Mouse (Mus musculus): ENCODE results near the gene H2-Ab1.
"Not testable (repeated sequence)": the region's sequence is repeated elsewhere in the genome, so short reads cannot be mapped to it uniquely, and the experiment has no call there.

H2-Ab1 gene

DNA sequence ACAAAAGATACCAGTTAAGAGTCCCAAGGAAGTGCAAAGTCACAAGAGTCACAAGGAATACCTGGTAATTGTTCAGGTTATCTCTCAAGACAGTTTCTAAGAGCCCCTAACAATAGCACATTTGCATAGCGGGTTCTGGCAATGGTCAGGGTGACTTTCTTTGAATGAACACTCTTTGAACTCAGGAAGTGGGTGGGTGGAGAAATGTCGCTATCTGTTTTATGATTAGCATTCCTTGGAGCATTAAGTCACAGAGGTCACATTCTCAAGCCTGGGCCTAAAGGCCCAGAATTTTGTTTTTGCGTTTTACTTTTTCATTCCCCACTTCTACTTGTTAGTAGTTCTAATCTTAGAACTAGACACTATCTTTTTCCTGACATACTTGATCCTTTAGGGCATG is 53.0 kb downstream of the H2-Ab1 start:
- DNase-seq: not testable (repeated sequence)

DNA sequence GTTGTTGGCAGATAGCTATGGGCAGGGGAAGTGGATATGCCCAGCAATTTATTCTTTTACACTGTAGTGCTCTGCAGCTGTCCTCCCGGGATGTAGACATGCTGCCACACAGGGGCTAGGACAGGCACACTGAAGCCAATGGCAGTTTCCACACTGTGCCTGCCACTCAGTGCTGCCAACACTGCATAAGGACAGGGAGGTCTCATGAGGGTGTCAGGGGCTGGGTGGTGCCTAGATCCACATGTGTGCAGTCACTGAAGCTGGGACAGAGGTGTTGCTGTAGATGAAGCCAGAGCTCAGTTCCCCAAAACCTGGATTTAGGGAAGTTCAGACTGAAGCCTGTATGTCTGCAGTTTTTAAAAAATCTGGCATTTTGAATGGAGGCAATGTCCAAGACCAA is 54.7 kb downstream of the H2-Ab1 start:
- no peak for DNase-seq

DNA sequence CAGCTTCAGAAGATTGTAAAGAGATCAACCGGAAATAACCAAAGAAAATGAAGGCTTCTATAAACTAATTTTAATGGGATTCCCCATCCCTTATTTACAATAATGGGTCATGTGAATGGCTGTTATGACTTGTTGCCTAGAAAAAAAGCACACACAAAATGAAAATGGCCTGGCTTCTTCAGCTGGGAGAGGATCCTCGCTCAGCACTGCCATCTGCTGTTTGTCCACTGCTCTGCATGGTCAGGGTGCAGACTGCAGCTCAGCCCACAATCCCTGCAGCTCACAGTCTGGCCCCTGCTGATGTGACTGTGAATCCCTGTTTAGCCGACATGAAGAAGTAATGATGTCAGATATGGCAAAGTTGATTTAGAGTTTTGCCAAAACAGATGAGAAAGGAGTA is 55.9 kb downstream of the H2-Ab1 start:
- DNase-seq: peak; percentile 50

DNA sequence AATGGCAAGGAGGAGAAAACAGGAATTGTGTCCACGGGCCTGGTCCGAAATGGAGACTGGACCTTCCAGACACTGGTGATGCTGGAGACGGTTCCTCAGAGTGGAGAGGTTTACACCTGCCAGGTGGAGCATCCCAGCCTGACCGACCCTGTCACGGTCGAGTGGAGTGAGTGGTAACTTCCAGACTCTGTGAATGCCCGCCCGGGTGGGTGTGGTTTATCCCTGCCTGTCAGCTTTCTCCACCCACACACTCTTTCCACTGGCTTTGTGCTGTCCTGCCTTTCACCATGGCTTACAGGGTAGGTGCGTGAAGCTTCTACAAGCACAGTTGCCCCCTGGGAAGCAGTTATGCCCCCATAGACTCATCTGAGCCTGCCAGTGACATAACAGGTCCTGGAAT is 56.8 kb downstream of the H2-Ab1 start:
- DNase-seq: no peak

DNA sequence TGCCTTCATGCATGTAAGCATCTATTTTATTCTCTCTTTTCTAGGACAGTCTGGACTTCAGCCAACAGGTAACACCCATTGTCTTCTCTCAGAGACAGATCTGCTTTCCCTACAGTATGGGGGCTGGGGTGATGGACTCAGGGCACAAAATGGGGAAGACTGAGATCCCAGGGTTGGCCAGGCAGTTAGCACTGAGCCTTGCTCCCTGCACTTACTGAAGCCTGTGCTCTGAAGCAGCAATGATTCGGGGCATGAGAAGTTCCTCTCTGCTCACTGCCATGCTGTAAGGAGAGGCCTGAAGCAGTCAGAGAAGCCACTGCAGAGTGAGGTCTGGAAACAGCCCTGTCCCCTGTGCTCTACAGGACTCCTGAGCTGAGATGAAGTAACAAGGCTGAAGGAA is 58.0 kb downstream of the H2-Ab1 start:
- no peak for DNase-seq

DNA sequence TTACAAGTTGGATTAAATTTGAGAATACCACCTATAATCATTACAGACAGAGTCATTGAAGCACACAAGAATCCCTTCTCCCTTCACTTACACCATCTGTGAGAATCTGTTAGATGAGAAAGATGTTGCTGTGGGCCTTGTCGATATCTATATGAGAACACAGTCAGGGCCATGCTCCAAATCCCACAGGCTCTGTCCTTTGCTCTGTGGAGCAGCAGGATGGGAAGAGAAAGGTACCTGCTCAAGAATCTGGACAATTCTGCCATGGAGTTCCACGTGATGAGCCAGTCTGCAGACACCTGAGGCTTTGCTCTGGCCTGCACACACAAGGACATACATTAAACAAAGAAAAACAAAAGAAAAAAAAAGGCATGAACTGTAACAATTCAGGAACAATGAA is 59.2 kb downstream of the H2-Ab1 start:
- DNase-seq: no peak

DNA sequence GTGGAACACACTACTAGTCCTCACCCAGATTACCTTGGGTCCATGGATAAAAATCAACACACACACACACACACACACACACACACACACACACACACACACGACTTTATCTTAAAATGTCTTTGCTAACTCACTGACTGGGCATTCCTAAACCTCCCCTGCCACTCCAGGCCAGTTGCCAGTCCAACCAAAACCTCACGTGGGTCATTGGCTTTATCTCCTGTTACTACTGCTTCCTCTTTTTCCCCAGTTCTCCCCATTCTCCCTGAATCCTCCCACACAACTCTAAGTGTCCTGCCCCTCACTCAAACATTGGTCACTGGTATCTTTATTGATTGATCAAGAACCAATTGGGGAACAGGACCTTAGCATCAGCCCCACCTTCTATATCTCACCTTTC is 59.8 kb downstream of the H2-Ab1 start:
- no peak for DNase-seq

Data from kidney, adult 11 months (tissue).